27 mouse cellular contexts compared by ENCODE assay signal in genomic region chr2:146490926-146491325, GRCm38 (mm10).
"Had no signal": no experiment of that assay in that cellular context is flagged by ENCODE, and none has a peak within 500 bp of the region (broad histone marks: within the 10 kb centered on the region; RNA-seq: fewer than 3 reads in every experiment).

No protein-coding gene starts in this region.

- H3K27me3 ChIP-seq: embryonic facial prominence, embryonic 12.5 days; embryonic facial prominence, embryonic 13.5 days; embryonic facial prominence, embryonic 15.5 days; forebrain, embryonic 12.5 days; forebrain, embryonic 13.5 days; forebrain, embryonic 15.5 days had no signal

- H3K9ac ChIP-seq: embryonic facial prominence, embryonic 12.5 days; embryonic facial prominence, embryonic 13.5 days; embryonic facial prominence, embryonic 15.5 days; forebrain, embryonic 12.5 days; forebrain, embryonic 13.5 days; forebrain, embryonic 15.5 days; forebrain, postnatal 0 days had no signal

- H3K4me2 ChIP-seq: embryonic facial prominence, embryonic 12.5 days; embryonic facial prominence, embryonic 13.5 days; embryonic facial prominence, embryonic 15.5 days; forebrain, embryonic 12.5 days; forebrain, embryonic 13.5 days; forebrain, embryonic 15.5 days had no signal

- DNase-seq: cerebellum, adult 2 months; cerebellum, adult 8-10 months; cerebellum, adult 9-10 months; cerebellum, adult 9-11 months; cerebellum, postnatal 10 days; cerebellum, postnatal 14 days; cerebellum, postnatal 25 days; cerebellum, postnatal 36 days; embryo, embryonic 11 days; forebrain, postnatal 0 days; gastrocnemius, adult 2 months; gastrocnemius, postnatal 10 days; gastrocnemius, postnatal 14 days; gastrocnemius, postnatal 25 days; gastrocnemius, postnatal 36 days; heart, adult 18-20 months had no signal

- H3K36me3 ChIP-seq: embryonic facial prominence, embryonic 10.5 days; embryonic facial prominence, embryonic 12.5 days; embryonic facial prominence, embryonic 13.5 days; embryonic facial prominence, embryonic 15.5 days; forebrain, embryonic 12.5 days; forebrain, embryonic 15.5 days had no signal

- ATAC-seq: forebrain, embryonic 13.5 days; forebrain, embryonic 14.5 days; forebrain, embryonic 15.5 days; forebrain, embryonic 16.5 days; forebrain, postnatal 0 days had no signal

- H3K27ac ChIP-seq: embryonic facial prominence, embryonic 10.5 days; embryonic facial prominence, embryonic 12.5 days; embryonic facial prominence, embryonic 13.5 days; embryonic facial prominence, embryonic 15.5 days; forebrain, embryonic 10.5 days; forebrain, embryonic 12.5 days; forebrain, embryonic 13.5 days; forebrain, embryonic 15.5 days; gastrocnemius, adult 2 months had no signal

- H3K9me3 ChIP-seq: embryonic facial prominence, embryonic 10.5 days; embryonic facial prominence, embryonic 12.5 days; embryonic facial prominence, embryonic 13.5 days; embryonic facial prominence, embryonic 15.5 days; forebrain, embryonic 10.5 days; forebrain, embryonic 12.5 days; forebrain, embryonic 13.5 days; forebrain, embryonic 15.5 days had no signal

- H3K4me3 ChIP-seq: embryonic facial prominence, embryonic 10.5 days; embryonic facial prominence, embryonic 12.5 days; embryonic facial prominence, embryonic 13.5 days; embryonic facial prominence, embryonic 15.5 days; erythroblast, embryonic 14.5 days; forebrain, embryonic 10.5 days; forebrain, embryonic 12.5 days; forebrain, embryonic 13.5 days; forebrain, embryonic 15.5 days; gastrocnemius, adult 2 months had no signal

- H3K4me1 ChIP-seq: embryonic facial prominence, embryonic 10.5 days; embryonic facial prominence, embryonic 12.5 days; embryonic facial prominence, embryonic 13.5 days; embryonic facial prominence, embryonic 15.5 days; forebrain, embryonic 12.5 days; forebrain, embryonic 13.5 days had no signal
